Mouse (Mus musculus) erythroblast, embryonic 14.5 days (primary cell): ENCODE data around the gene Ooep.

Source experiments
- GATA1 ChIP-seq: IDR thresholded peaks from 2 replicates; pipeline ENCODE4 v1.6.1; 2012; ENCODE audit warnings: low read length, inconsistent platforms, mixed read lengths
- TAL1 ChIP-seq: IDR thresholded peaks from 3 replicates; pipeline ENCODE4 v1.6.1; 2012; ENCODE audit warnings: low read length, inconsistent platforms, mixed read lengths

- TF ChIP-seq TAL1 (no peak), GATA1 (no peak)
These were observed 5.6 kb downstream of the Ooep start for GRCm38 (mm10) chr9:78372827-78373504.
